Mouse (Mus musculus) neutrophil, adult 59 days (primary cell): ENCODE measurements around the gene Psmb3. TPM values are rescaled to one million over a fixed set of nuclear protein-coding genes. Genes with fewer than 3 reads are reported as not detected.

Experiments
- total RNA-seq, 2 experiments: library from RNA; stranded (reverse); gene quantifications; 1 replicate in 1 of 2; 2 replicates in 1 of 2; pipeline ENCODE4 v1.2.4; 2023

Psmb3 gene
- total RNA-seq = 100 to 1,000 TPM; 129 to 142 TPM

DNA sequence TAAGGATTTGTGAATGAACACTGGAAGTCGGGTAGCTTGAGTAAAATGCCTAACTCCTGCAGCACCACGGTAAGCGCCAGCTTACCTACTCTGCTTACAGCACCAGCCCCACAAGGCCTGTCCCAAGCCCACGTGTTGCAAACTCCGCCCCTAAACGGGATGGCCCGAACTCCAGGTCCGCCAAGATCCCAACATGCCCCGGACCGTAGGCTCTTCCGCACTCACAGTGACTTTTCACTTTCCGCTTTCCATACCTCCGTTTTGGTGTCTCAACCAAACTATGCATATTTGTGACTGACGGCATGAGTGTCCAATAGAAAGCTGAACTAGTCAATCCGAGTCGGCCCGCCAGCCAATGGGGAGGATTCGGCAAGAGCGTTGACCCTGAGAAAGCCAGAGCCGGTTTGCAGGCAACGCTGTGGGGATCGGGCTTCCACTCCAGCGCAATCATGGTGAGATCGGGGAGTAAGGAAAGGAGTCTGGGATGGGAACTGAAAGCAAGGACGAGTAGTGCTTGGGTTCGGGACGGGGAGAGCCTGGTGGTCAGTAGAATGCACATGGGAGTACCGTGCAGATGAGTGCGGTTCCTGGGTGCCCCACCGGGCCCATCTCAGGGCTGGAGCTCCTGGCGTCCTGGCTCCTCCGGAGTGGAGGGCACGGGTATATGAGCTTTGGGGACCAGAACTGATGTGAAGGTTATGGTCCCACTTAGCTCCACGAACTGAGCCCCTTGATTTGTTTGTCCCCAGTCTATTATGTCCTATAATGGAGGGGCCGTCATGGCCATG, at the start of gene Psmb3:
Gene Psmb3 (plus strand): TSS at position 361 of the 788 bp plus-strand sequence.

DNA sequence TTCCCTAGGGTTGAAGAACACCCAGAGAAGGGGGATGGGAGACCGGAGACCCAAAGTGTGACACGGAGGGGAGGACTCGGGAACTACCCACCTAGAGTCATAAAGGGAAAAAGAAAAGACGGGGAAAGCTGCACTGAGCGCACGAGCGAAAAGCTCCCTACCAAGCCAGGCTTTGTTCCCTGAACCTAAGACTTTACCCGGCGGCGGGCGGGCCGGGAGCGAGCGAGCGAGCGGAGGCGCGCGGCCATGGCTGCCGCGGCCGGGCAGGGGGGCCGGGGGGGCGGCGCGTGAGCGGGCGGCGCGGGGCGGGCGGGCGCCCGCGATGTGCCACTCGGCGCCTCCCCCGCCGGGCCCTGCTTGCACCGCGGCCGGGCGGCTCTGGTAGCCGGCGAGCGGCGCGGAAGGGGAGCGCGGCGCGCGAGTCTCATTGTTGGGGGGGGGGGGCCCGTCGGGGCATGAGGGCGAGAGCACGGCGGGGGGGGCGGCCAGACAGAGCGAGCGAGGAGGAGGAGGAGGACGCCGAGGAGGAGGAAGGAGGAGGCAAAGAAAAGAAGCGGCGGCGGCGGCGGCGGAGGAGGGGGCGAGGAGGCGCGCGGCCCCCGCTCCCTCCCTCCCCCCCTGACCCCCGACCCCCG, 40.2 kb upstream of the Psmb3 start, which contains the start of gene Mllt6:
Gene Mllt6 (plus strand): TSS at position 522 of the 635 bp plus-strand sequence.

DNA sequence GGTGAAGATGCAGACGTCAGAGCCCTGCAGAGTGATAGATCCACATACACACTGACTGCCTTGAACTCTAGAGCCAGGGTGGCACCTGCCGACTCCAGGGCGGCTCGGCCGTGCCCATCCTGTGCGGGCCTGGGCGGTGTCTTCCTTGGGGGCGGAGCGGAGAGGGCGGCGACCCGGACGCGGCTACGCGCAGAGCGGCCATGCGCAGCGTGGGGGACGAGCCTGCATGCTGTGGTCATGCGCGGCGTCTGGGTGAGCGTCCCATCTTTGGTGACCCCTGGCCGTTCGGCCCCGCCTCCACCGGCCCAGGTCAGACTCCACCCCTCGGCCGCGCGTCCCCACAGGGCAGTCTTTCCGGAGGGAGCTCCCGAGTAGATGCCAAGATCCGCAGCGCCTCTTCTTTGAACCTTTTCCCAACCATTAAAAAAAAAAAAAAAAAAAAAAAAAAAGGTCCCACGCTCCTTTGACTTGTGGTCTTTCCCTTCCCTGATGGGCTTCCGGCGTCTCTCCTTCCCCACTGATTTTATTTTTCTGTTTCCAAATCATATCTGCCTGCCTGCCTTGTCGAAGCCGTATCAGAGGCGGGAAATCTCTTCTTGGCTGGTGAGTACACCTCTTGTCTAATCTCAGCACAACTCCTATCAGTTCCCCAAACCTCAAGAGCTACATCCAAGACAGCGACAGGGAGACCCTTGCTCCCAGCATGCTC, 17.4 kb upstream of the Psmb3 start, which contains the start of gene Cisd3:
Gene Cisd3 (plus strand): TSS at position 214 of the 709 bp plus-strand sequence.

DNA sequence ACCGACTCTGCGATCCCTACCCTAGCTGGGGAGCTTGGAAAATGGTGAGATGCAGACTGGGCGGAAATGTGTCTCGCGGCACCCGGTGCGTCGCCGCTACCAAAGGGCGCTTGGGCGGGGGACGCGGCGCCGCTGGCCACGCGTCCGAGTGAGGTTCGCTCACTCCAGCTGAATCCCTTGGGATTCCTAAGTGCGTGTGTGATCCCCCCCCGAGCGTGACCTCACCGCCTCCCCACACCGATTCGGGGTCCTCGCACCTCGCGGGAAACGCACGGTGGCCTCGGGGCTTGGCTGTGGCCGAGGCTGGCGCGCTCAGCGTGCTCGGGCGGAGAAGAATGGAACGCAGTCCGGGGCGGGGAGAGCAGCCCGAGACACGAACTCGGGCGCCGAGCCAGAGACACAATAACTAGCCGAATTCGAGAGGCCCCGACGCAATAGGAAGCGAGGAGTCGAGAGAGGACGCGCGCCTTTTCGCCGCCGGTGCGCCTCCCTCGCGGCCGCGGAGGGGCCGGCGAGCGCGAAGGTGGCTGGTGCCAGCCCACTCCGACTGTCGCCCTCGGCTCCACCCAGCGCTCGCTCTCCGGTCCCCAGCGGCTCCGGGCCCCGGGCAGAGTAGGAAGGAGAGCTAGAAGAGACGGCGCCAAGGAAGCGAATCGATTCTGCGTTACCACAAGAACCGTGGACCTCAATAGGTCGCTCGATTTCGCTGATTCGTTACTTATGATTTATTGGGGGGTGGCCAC, 3.0 kb upstream of the Psmb3 start, which contains the start of gene Pcgf2:
Gene Pcgf2 (minus strand): TSS at position 495 of the 743 bp plus-strand sequence.

GRCm38 (mm10) chr11:97744063-97744717, 41.0 kb downstream of the Psmb3 start, which contains the start of gene Pip4k2b:
Pip4k2b (minus strand) TSS chr11:97744704.

Other genes starting within 250 kb of the Psmb3 start
- not detected for gene 4933428G20Rik, start 203.1 kb upstream of the Psmb3 start, total RNA-seq
- gene Srcin1, start 127.2 kb upstream of the Psmb3 start, total RNA-seq = not detected
- gene Epop, start 73.7 kb upstream of the Psmb3 start, total RNA-seq = under 1 TPM; 0.78 to 0.84 TPM
- gene Mllt6, start 40.0 kb upstream of the Psmb3 start, total RNA-seq = 1 to 10 TPM; 6.8 to 7.6 TPM
- 1 to 10 TPM; 4.9 to 6.8 TPM for gene Cisd3, start 17.6 kb upstream of the Psmb3 start, total RNA-seq
- gene Pcgf2, start 2.9 kb upstream of the Psmb3 start, total RNA-seq = 1 to 10 TPM; 1.4 to 2.1 TPM
- 10 to 100 TPM; 27.6 to 31.9 TPM for gene Pip4k2b, start 41.3 kb downstream of the Psmb3 start, total RNA-seq
- gene Cwc25, start 63.2 kb downstream of the Psmb3 start, total RNA-seq = 10 to 100 TPM; 46.2 to 49.5 TPM
- under 1 TPM in 1 of 2 experiments, not detected in 1; 0.66 TPM for gene 1700001P01Rik, start 72.5 kb downstream of the Psmb3 start, total RNA-seq
- gene Rpl23, start 79.0 kb downstream of the Psmb3 start, total RNA-seq = 100 to 1,000 TPM; 575 to 596 TPM
- 100 to 1,000 TPM; 354 to 359 TPM for gene Lasp1, start 95.6 kb downstream of the Psmb3 start, total RNA-seq
- gene B230217C12Rik, start 137.4 kb downstream of the Psmb3 start, total RNA-seq = under 1 TPM; 0.68 to 0.89 TPM
- not detected for gene Fbxo47, start 180.8 kb downstream of the Psmb3 start, total RNA-seq